Mouse (Mus musculus): ENCODE measurements around the gene Vps9d1.

DNA sequence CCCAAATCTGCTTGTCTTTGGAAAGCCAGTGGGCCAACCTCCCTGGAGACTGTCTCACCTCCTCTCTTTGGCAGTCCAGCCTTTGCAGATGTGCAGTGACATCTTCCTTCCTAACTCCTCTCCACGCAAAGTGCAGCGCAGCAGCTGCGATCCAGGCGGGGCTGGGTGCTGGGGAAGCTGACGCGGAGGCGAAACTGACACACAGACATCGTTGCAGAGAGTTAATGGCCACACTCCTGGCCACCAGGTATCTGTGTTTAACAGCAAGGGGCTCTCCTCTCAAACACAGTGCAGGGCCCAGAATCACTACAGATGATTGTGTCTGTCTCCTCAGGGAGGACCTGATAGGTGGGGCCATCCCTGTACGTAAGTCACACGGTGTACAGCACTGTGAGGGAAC, 17.0 kb upstream of the Vps9d1 start:
- TF ChIP-seq CTCF (IDR thresholded peaks at IDR 0.05; ENCODE audit: low read depth) (no peak), EP300 (IDR thresholded peaks at IDR 0.05; ENCODE audit: low read depth) (no peak)
